Mouse (Mus musculus) B cell, adult 2 months (primary cell): ENCODE data around the gene Prkra.
"Not testable (repeated sequence)": the region's sequence is repeated elsewhere in the genome, so short reads cannot be mapped to it uniquely, and the experiment has no call there.

ENCODE experiments used
- DNase-seq, 2 experiments: peaks; one replicate each; pipeline ENCODE4 v3.0.0; 2022

Gene Prkra

GRCm38 (mm10) chr2:76654646-76655045 lies 6.8 kb upstream of the Prkra start:
- DNase-seq: no peak

- DNase-seq: no peak
These were observed 5.3 kb upstream of the Prkra start for GRCm38 (mm10) chr2:76653070-76653469.

GRCm38 (mm10) chr2:76648666-76649141 lies 889 bp upstream of the Prkra start:
- peak in 1 of 2 experiments; percentile 3 for DNase-seq

GRCm38 (mm10) chr2:76647441-76647869 lies 360 bp downstream of the Prkra start:
- peak; percentile 11 to 15 for DNase-seq

- DNase-seq: no peak
These were observed 4.0 kb downstream of the Prkra start for GRCm38 (mm10) chr2:76643801-76644200.

GRCm38 (mm10) chr2:76639637-76640036 lies 8.2 kb downstream of the Prkra start:
- DNase-seq: no peak

- DNase-seq: no peak
These were observed 16.2 kb downstream of the Prkra start for GRCm38 (mm10) chr2:76631600-76631999.

- no peak for DNase-seq
These were observed 17.5 kb downstream of the Prkra start for GRCm38 (mm10) chr2:76630293-76630692.

- not testable (repeated sequence) for DNase-seq
These were observed 25.5 kb downstream of the Prkra start for GRCm38 (mm10) chr2:76622316-76622715.

GRCm38 (mm10) chr2:76621724-76622123 lies 26.1 kb downstream of the Prkra start:
- no peak for DNase-seq

- DNase-seq: no peak
These were observed 27.6 kb downstream of the Prkra start for GRCm38 (mm10) chr2:76620188-76620587.

- peak; percentile 12 to 22 for DNase-seq
These were observed 29.7 kb downstream of the Prkra start for GRCm38 (mm10) chr2:76618078-76618477.

GRCm38 (mm10) chr2:76611996-76612395 lies 35.8 kb downstream of the Prkra start:
- no peak for DNase-seq

- DNase-seq: no peak
These were observed 37.3 kb downstream of the Prkra start for GRCm38 (mm10) chr2:76610326-76611104.

GRCm38 (mm10) chr2:76606704-76607103 lies 41.1 kb downstream of the Prkra start:
- DNase-seq: no peak

- no peak for DNase-seq
These were observed 45.6 kb downstream of the Prkra start for GRCm38 (mm10) chr2:76602256-76602655.

GRCm38 (mm10) chr2:76599214-76599613 lies 48.6 kb downstream of the Prkra start:
- DNase-seq: no peak

- no peak for DNase-seq
These were observed 50.3 kb downstream of the Prkra start for GRCm38 (mm10) chr2:76597521-76597920.

- DNase-seq: no peak
These were observed 55.4 kb downstream of the Prkra start for GRCm38 (mm10) chr2:76592401-76592924.

- no peak for DNase-seq
These were observed 57.6 kb downstream of the Prkra start for GRCm38 (mm10) chr2:76590221-76590620.

GRCm38 (mm10) chr2:76586906-76587305 lies 60.9 kb downstream of the Prkra start:
- no peak for DNase-seq

- no peak for DNase-seq
These were observed 62.7 kb downstream of the Prkra start for GRCm38 (mm10) chr2:76585090-76585489.
